Mouse (Mus musculus) CD4-positive helper T cell, adult 2 months (primary cell): Measurements from ENCODE around the gene Bves.
"Not testable (repeated sequence)": the region's sequence is repeated elsewhere in the genome, so short reads cannot be mapped to it uniquely, and the experiment has no call there.

ENCODE experiments used
- DNase-seq: peaks from one replicate; pipeline ENCODE4 v3.0.0-alpha.2; 2012; ENCODE audit warnings: low read depth, missing footprints, low spot score

Gene Bves

DNA sequence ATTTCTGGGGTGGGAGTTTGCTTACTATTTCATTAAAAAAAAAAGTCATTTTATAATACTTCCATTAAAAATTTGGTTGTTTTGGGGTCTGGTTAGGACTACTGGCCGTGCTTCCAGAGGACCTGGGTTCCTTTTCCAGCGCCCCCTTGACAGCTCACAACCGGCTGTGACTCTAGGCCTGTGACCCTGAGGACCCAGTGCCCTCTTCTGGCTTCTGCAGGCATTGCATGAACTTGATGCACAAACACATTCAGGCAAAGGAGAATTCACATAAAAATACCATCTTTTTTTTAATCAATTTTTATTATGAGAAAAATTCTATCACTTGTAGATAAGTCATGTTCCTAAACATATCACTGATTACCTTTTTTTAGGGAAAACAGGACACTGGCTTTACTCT is 12.6 kb downstream of the Bves start:
- DNase-seq, result not testable (repeated sequence)

DNA sequence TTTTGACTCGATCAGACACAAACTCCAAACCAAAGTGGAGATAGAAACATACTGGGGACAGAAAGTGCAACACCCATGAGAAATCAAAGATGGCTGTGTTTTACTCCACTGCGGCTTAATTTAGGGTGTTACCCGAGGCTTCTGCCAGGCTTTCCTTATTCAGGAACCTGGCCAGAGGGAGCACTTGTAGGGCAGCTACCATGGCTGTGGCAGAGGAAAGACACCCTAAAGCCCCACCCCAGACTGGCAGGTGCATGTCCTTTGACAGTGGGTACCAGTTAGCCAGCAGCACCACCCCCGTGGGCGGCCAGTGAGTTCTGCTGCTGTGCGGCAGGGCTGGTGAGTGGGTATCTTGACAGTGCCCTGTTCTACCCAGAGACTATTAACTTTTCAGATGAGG is 20.5 kb downstream of the Bves start:
- no peak for DNase-seq

DNA sequence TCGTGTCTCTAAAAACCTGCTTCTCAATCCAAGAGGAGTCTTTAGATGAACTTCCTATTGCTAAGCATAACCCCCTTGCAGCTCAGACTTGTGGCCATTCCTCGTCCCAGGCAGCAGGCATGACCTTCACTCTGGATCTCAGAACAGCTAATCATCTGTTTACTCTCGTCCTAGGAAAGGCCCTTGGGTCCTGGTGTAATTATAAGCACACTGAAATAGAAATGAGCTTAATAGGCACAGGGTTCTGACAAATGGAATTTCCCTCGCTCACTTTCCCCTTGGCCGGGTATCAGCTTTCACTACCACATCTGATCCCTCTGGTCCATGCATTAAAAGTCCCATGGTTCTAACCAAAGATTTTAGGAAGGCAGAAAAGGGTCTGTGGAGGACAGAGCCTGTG is 27.8 kb downstream of the Bves start:
- DNase-seq, result no peak

DNA sequence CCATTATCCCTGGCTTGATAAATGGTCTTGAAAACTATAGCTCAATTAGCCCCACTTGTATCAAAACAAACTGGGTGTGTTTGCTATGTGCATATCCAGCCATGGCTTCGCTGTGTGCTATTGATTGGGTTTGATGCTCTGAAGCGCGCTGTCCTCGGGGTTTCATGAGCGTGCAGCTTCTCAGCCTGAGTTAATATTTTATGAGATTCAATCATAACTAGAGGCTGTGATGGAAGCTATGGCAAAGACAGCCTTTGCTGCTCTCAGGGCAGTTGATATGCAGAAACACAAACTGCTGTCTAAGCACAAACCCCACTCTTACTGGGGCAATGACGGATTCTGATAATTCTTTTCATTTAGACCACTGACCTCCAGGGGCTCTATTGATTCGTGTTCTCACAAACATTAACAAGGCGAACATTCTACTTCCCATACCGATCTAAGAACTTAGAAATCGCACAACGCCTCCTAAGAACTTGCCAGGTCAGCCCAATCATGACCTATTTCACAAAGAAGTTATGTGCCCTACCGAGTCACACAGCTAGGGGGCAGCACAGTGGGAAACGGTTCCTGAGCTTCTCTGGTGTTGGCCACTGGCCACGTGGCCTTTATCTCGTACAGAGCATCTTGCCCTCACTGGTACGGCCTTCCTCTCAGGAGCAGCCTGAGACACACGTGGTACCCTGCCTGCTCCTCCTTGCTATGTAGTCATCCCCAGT is 31.6 kb downstream of the Bves start:
- DNase-seq, result no peak

DNA sequence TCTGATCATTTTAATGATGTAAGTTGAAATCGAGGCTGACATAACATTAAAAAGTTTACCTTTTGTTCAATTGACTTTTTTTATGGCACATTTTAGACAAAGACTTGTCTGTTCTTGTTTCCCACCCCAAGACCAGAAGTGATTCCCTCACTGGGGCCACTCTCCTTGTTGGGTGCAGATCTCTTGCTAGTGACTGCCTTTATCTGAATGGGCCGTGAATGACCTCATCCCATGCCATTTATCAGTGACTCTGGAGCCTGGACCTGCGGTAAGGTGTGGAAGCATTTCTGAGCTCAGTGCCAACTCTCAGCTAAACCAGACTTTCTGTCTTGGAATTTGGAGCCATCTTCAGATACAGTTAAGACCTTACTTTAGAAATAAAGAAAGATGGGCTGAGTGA is 34.1 kb downstream of the Bves start:
- DNase-seq, result no peak

DNA sequence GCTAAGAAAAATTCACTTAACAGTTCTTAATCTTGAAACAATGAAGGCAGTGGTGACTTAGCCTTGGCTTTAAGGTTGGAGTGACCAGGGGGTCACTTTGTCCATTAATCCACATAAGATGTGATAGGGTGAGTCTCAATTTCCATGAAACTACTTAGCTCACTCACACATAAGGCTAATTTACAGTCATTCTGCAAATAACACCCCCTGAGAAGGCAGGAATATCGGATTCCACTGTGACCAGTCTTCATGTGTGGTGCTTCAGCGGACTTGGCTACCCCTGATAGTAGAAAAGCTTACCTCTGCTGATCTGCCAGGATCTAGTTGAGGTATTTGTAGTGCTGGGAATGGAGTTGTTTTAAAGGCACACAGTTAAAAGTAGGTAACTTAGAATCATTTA is 35.0 kb downstream of the Bves start:
- no peak for DNase-seq

DNA sequence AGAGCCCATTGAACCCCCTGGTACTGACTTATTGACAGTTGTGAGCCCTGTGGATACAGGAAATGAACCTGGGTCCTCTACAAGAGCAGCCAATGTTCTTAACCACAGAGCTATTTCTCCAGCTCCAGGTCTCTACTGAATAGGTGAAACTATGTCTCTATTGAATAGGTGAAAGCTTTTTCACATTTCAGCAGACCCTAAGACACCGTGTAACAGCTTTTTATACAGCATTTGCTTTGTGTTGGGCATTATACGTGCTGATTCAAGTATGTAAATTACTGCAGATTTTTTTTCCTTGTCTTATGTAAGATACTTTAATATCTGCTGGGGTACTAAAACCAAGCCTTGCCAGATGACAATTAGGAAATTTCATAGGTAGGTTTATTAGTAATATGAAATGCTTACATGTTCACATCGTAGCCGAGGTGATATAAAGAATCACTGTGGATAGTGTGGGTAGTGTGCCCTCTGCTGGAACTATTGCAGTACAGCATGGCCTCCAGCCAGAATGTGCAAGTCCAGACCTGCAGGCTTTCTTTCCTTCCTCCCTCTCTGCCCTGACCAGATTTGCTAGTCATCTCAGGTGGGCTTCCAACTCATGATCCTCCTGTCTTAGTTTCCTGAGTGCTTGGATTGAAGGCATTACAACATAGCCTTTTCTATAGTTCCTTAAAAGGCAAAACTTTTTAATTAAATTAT is 37.6 kb downstream of the Bves start:
- DNase-seq, result peak; percentile 26

DNA sequence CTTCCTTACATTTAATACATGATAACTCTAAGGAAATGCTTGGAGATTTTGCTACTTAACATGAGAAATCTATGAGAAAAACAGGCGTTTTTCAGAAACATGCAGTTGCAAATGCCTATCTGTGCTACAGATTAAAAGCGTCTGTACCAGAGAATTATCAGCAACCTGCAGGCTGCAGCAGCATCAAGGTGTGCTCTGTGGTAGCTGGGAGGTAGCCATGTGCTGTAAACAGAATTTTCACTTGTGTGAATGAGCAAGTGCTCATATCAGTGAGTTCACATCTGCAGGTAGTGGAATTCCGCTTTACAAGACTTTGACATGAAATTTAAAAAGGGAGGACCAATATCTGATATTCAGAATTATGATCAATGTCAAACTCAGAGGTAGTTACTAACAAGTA is 42.7 kb downstream of the Bves start:
- no peak for DNase-seq

DNA sequence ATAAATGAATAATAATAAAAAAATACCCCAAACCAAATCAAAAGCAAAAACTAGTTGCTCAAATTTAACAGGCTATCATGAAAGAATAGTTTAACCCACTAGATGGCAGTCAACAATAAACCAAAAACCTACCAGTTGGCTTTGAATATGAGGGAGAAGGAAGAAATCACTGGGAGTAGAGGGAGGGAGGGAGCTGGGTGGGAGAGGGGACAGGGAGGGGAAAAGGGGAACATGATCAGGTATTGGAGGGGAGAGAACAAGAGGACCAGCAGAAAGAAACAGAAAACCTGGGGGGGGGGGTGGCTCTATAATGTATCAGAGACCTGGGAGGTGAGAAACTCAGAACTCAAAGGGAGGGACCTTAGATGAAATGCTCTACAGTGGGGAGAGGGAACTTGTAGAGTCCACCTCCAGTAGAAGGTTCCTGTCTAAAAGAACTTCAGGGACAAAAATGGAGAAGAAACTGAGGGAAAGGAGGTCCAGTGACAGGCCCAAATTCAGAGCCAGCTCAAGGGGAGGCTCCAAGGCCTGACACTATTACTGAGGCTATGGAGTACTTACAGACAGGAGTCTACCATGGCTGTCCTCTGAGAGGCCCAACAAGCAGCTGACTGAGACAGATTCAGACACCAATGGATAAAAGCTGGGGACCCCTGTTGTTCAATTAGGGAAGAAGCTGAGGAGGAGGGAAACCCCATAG is 46.5 kb downstream of the Bves start:
- no peak for DNase-seq

DNA sequence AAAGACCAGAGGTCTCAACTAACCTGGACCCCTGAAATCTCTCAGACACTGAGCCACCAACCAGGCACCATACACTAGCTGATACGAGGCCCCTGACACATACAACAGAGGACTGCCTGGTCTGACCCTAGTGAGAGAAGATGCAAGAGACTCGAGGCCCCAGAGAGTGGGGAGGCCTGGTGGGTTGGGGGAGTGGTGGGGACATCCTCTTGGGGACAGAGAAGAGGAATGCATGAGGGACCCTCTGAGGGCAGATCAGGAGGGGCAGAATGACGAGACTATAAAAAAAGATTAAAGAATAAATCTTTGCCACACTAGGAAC is 47.0 kb downstream of the Bves start:
- DNase-seq, result no peak

DNA sequence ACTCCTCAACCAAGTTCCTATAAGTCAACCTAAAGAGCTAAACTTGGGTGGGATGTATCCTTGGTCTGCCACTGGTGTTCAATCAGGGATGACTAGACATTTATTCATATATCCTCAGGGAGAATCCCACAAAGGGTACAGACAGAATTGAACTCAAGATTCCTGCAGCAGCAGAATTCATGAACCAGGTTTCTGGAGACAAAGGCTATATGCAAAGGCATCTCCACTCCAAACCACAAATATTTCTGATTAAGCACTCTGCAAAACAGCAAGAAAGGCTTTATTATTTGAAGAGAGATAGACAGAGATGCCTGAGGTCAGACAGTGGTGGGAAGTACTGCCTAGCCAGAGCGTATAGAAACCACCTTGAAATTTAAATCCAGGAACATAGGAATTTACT is 62.6 kb downstream of the Bves start:
- DNase-seq, result no peak

DNA sequence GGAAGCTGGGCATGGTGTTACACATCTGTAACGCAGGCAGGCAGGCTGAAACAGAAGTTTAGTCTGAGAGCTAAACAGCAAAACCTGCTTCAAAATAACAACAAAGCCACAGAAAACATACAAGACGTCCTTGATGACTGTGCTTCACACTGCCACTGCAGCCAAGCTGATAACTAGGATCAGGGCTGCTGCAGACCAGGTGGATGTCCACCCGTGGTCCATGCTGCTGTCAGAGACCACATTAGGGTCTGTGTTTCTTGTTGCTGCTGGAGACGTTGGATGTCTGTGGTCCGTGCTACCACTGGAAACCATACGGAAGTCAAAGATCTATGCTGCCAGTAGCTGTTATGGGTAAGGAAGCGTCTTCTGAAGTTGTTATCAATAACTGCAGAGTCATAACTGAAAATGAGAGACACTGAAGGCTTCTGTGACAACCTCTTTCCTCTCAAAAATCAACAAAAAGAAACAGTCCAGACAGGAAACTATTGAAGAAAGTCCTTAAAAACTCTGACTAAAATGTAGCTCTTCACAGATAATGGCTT is 64.2 kb downstream of the Bves start:
- DNase-seq, result no peak

DNA sequence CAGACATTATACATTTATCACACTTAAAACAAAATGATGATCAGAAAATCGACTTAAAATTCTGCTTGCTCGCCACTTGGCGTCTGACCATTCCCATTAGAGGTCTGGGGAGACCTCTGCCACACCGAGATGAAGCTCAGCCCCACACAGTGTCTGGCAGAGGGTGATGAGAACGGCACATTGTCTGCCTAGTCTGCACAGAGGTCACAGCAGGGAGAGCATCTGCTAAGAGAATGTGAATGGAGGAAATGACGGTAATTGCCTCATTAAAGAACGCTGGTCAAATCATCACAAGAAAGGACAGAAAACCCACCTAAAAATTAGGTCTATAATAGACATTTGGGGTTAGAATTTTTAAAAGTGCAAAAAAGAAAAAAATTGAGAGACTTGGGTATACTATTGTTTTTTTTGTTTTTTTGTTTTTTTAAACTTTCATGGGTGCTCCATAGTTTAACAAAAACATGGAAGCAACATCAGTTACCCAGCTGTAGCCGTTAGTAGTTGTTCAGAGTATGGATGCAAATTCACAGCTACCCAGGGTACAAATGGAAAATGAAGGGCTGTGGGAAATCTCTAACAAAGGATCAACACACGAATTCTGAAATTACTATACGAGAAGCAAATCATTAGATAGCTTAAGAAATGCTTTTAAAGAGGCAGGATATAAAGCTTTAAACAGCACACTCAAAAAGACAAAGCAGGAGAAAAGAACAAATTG is 75.2 kb downstream of the Bves start:
- no peak for DNase-seq

DNA sequence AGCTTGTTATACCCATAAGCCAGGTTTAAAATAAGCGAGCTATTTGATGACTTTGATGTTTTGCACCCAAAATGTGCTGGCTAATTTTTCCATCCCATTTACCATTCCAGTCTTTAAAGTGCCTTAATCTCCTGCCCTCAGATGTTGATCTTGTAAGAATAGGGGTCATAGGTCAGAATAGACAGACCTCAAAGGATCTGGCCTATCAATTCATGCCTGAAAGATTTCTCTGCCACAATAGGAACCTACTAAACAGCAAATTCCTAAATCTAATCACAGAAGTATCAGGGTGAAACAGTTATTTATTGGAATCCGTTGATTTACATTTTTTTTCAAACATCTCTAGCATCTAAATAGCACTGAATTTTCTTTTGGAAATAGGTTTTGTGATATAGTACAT is 76.2 kb downstream of the Bves start:
- DNase-seq, result no peak

DNA sequence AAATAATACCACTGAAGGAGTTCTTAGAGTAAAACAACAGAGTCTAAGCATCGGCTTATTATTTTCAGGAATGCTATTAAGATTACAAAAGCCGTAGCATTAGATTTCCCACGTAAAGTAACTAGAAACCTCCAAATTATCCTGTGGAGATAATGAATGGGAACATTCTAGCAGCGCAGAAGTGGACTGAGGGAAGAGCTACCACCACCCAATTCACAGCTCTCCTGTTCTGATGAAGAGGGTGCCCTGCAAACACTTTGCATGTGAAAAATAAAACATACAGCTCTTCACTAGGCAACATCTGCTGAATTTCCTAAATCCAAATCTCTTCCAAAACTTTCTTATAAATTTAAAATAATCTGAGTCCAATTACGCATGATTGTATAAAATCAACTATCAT is 76.6 kb downstream of the Bves start:
- no peak for DNase-seq
